ENCODE assay signal across 8 mouse cellular contexts in genomic region chr2:32360741-32361140, GRCm38 (mm10). TPM values are rescaled to one million over a fixed set of nuclear protein-coding genes. Genes with fewer than 3 reads are reported as not detected.
DNase-seq lines count a peak whose midpoint lies in the region; ATAC-seq and TF ChIP-seq lines count a peak whose summit lies in the region.

No protein-coding gene starts in this region.

- H3K36me3 ChIP-seq in forebrain, postnatal 0 days (ENCODE audit: insufficient read depth), result no peaks in the 10 kb centered on the region; the same call in 1 of the 2 replicates
- H3K36me3 ChIP-seq in hindbrain, embryonic 10.5 days, result peaks cover 18% of the 10 kb centered on the region
- H3K36me3 ChIP-seq in lung, embryonic 15.5 days, result peaks cover 5% of the 10 kb centered on the region; the same call in 1 of the 2 replicates

- H3K4me2 ChIP-seq in forebrain, postnatal 0 days (ENCODE audit: low read depth), result peak overlapping the region; percentile 47
- peak overlapping the region; percentile 85 for H3K4me2 ChIP-seq in lung, embryonic 15.5 days

- H3K9ac ChIP-seq in forebrain, postnatal 0 days, result 0 out of 2 replicates have a peak overlapping the region, but pooled peaks have one; percentile 6
- H3K9ac ChIP-seq in lung, embryonic 15.5 days, result peak overlapping the region; percentile 35; the same call in 1 of the 2 replicates

- peaks cover 2% of the 10 kb centered on the region; the same call in 1 of the 2 replicates for H3K4me1 ChIP-seq in cerebellum, adult 2 months (ENCODE audit: control insufficient read depth, insufficient read depth, low read length)
- peaks cover 23% of the 10 kb centered on the region for H3K4me1 ChIP-seq in forebrain, postnatal 0 days (ENCODE audit: insufficient read depth)
- H3K4me1 ChIP-seq in hindbrain, embryonic 10.5 days (replicated peaks), result peaks cover 45% of the 10 kb centered on the region
- peaks cover 24% of the 10 kb centered on the region for H3K4me1 ChIP-seq in lung, embryonic 15.5 days

- H3K4me3 ChIP-seq in cerebellum, adult 2 months (replicated peaks; ENCODE audit: insufficient read depth, low read depth, low read length), result peak overlapping the region; percentile 77
- peak overlapping the region; percentile 24 for H3K4me3 ChIP-seq in forebrain, postnatal 0 days (ENCODE audit: low read depth, low read length)
- H3K4me3 ChIP-seq in hindbrain, embryonic 10.5 days, result peak overlapping the region; percentile 52
- H3K4me3 ChIP-seq in lung, embryonic 15.5 days, result peak overlapping the region; percentile 41

- peak overlapping the region; percentile 22 for H3K27ac ChIP-seq in cerebellum, adult 2 months (ENCODE audit: insufficient read depth, low read length)
- H3K27ac ChIP-seq in forebrain, postnatal 0 days (ENCODE audit: low read depth, low read length), result no peak overlapping the region
- no peak overlapping the region for H3K27ac ChIP-seq in hindbrain, embryonic 10.5 days
- no peak overlapping the region for H3K27ac ChIP-seq in lung, embryonic 15.5 days

- no peak for TF ChIP-seq CTCF in cerebellum, adult 2 months (IDR thresholded peaks at IDR 0.05; ENCODE audit: borderline replicate concordance, insufficient read depth, low read depth, low read length)
- no peak for TF ChIP-seq CTCF in forebrain, postnatal 0 days (IDR thresholded peaks at IDR 0.05; ENCODE audit: low read depth)

- DNase-seq in T-cell, adult 2 months (ENCODE audit: low spot score), result peak; percentile 62
- DNase-seq in cerebellum, adult 2 months, result peak; percentile 88 to 89
- peak; percentile 77 for DNase-seq in forebrain, postnatal 0 days
- peak; percentile 77 for DNase-seq in hindbrain, embryonic 10.5 days (ENCODE audit: low spot score)
- peak; percentile 88 for DNase-seq in layer of hippocampus, adult 9-11 months
- DNase-seq in retina, postnatal 7 days (ENCODE audit: low read depth, low spot score), result peak; percentile 43
- peak; percentile 56 to 67 for DNase-seq in thymus, postnatal 36 days

- 5% methylated on average over 14 of the region's 14 CpGs for WGBS in cerebellum, adult 2 months
- WGBS in forebrain, postnatal 0 days, result 4% methylated on average over 14 of the region's 14 CpGs
- 4% methylated on average over 14 of the region's 14 CpGs for WGBS in hindbrain, embryonic 10.5 days
- WGBS in lung, embryonic 15.5 days, result 3% methylated on average over 14 of the region's 14 CpGs

- no peaks in the 10 kb centered on the region for H3K9me3 ChIP-seq in forebrain, postnatal 0 days (ENCODE audit: low read length)
- no peaks in the 10 kb centered on the region for H3K9me3 ChIP-seq in hindbrain, embryonic 10.5 days
- H3K9me3 ChIP-seq in lung, embryonic 15.5 days, result no peaks in the 10 kb centered on the region

- no peak for ATAC-seq in forebrain, postnatal 0 days
- ATAC-seq in lung, embryonic 15.5 days (ENCODE audit: borderline replicate concordance, extremely low read depth, low FRiP score, low TSS enrichment), result no peak

- peak; percentile 48; the same call in 1 of the 2 replicates for TF ChIP-seq POLR2A in cerebellum, adult 2 months (IDR thresholded peaks at IDR 0.05; ENCODE audit: borderline replicate concordance, insufficient read depth, low read length)

- no peaks in the 10 kb centered on the region for H3K27me3 ChIP-seq in cerebellum, adult 2 months (ENCODE audit: control insufficient read depth, insufficient read depth, low read length)
- peaks cover 8% of the 10 kb centered on the region for H3K27me3 ChIP-seq in forebrain, postnatal 0 days (ENCODE audit: insufficient read depth, low read length)
- peaks cover 22% of the 10 kb centered on the region for H3K27me3 ChIP-seq in hindbrain, embryonic 10.5 days (ENCODE audit: insufficient read depth, poor library complexity, severe bottlenecking)
- H3K27me3 ChIP-seq in lung, embryonic 15.5 days, result peaks cover 8% of the 10 kb centered on the region

RNA-seq across cellular contexts. Expression of gene Dnm1, which starts 7.6 kb away (rescaled TPM):
- polyA plus RNA-seq in cerebellum, adult 2 months (2012; rRNA removed), result 1,410 and 1,576 TPM in 2 replicates
- 76.2 and 106 TPM in 2 replicates for total RNA-seq in forebrain, postnatal 0 days (2014; rRNA removed)
- 47.9 and 71.6 TPM in 2 replicates for polyA plus RNA-seq in forebrain, postnatal 0 days (2015; fragmentation: Nextera tagmentation; extraction: Ambion mirVana)
- polyA plus RNA-seq in hindbrain, embryonic 10.5 days (2016; fragmentation: Nextera tagmentation; extraction: Ambion mirVana), result 12.3 and 17.0 TPM in 2 replicates
- polyA plus RNA-seq in lung, embryonic 15.5 days (2015; fragmentation: Nextera tagmentation; extraction: Ambion mirVana), result 7.0 and 7.6 TPM in 2 replicates

RNA-seq across cellular contexts. Expression of gene Ciz1, which starts 8.6 kb away (rescaled TPM):
- 159 and 176 TPM in 2 replicates for polyA plus RNA-seq in cerebellum, adult 2 months (2012; rRNA removed)
- 62.6 and 78.2 TPM in 2 replicates for total RNA-seq in forebrain, postnatal 0 days (2014; rRNA removed)
- 51.5 and 52.9 TPM in 2 replicates for polyA plus RNA-seq in forebrain, postnatal 0 days (2015; fragmentation: Nextera tagmentation; extraction: Ambion mirVana)
- polyA plus RNA-seq in hindbrain, embryonic 10.5 days (2016; fragmentation: Nextera tagmentation; extraction: Ambion mirVana), result 56.3 and 69.4 TPM in 2 replicates
- 47.0 and 47.7 TPM in 2 replicates for polyA plus RNA-seq in lung, embryonic 15.5 days (2015; fragmentation: Nextera tagmentation; extraction: Ambion mirVana)

RNA-seq across cellular contexts. Expression of gene 1110008P14Rik, which starts 21.0 kb away (rescaled TPM):
- 284 and 338 TPM in 2 replicates for polyA plus RNA-seq in cerebellum, adult 2 months (2012; rRNA removed)
- total RNA-seq in forebrain, postnatal 0 days (2014; rRNA removed), result 197 and 210 TPM in 2 replicates
- polyA plus RNA-seq in forebrain, postnatal 0 days (2015; fragmentation: Nextera tagmentation; extraction: Ambion mirVana), result 160 and 186 TPM in 2 replicates
- polyA plus RNA-seq in hindbrain, embryonic 10.5 days (2016; fragmentation: Nextera tagmentation; extraction: Ambion mirVana), result 41.4 and 66.7 TPM in 2 replicates
- polyA plus RNA-seq in lung, embryonic 15.5 days (2015; fragmentation: Nextera tagmentation; extraction: Ambion mirVana), result 32.3 and 33.5 TPM in 2 replicates

RNA-seq across cellular contexts. Expression of gene Lcn2, which starts 27.3 kb away (rescaled TPM):
- 0.48 and 1.0 TPM in 2 replicates for polyA plus RNA-seq in cerebellum, adult 2 months (2012; rRNA removed)
- total RNA-seq in forebrain, postnatal 0 days (2014; rRNA removed), result 0.54 and 1.2 TPM in 2 replicates
- 0.63 and 1.0 TPM in 2 replicates for polyA plus RNA-seq in forebrain, postnatal 0 days (2015; fragmentation: Nextera tagmentation; extraction: Ambion mirVana)
- not detected in 2 replicates for polyA plus RNA-seq in hindbrain, embryonic 10.5 days (2016; fragmentation: Nextera tagmentation; extraction: Ambion mirVana)
- polyA plus RNA-seq in lung, embryonic 15.5 days (2015; fragmentation: Nextera tagmentation; extraction: Ambion mirVana), result 2.2 TPM in 2 replicates

RNA-seq across cellular contexts. Expression of gene Ptges2, which starts 35.0 kb away (rescaled TPM):
- polyA plus RNA-seq in cerebellum, adult 2 months (2012; rRNA removed), result 60.9 and 61.1 TPM in 2 replicates
- total RNA-seq in forebrain, postnatal 0 days (2014; rRNA removed), result 32.1 and 37.5 TPM in 2 replicates
- 54.9 and 58.6 TPM in 2 replicates for polyA plus RNA-seq in forebrain, postnatal 0 days (2015; fragmentation: Nextera tagmentation; extraction: Ambion mirVana)
- polyA plus RNA-seq in hindbrain, embryonic 10.5 days (2016; fragmentation: Nextera tagmentation; extraction: Ambion mirVana), result 26.3 and 32.3 TPM in 2 replicates
- 22.6 and 25.4 TPM in 2 replicates for polyA plus RNA-seq in lung, embryonic 15.5 days (2015; fragmentation: Nextera tagmentation; extraction: Ambion mirVana)

Comparison
In these comparisons a context has a peak if more than half of its experiments do, and no peak if none do; other contexts are left out.
1. H3K4me3 ChIP-seq: peak in every context shown above with its lines; median percentile 77 in cerebellum, adult 2 months; 52 in hindbrain, embryonic 10.5 days; 41 in lung, embryonic 15.5 days; 24 in forebrain, postnatal 0 days.
2. RNA of gene Dnm1, which starts 7.6 kb away (polyA plus RNA-seq): 1,410 to 1,576 TPM in cerebellum, adult 2 months; 47.9 to 71.6 TPM in forebrain, postnatal 0 days, 12.3 to 17.0 TPM in hindbrain, embryonic 10.5 days and 7.0 to 7.6 TPM in lung, embryonic 15.5 days; every median in the first group is over 10 times any median in the second.
3. Peak in every context shown above with its lines, with median percentiles within 50 percentile points of each other: DNase-seq.